Mouse (Mus musculus): ENCODE results near the gene Morn2. TPM values are rescaled to one million over a fixed set of nuclear protein-coding genes. Genes with fewer than 3 reads are reported as not detected.

The Morn2 gene
- total RNA-seq, 2 experiments from 2014 or later: 4.6 to 4.9 TPM

GRCm38 (mm10) chr17:80323015-80323414 lies 33.0 kb downstream of the Morn2 start:
- no peak for DNase-seq (ENCODE audit: low spot score in 2 of 2)

- DNase-seq (ENCODE audit: low spot score in 2 of 2): no peak
Observed at GRCm38 (mm10) chr17:80323658-80324057, 33.7 kb downstream of the Morn2 start.

GRCm38 (mm10) chr17:80324521-80324920 lies 34.5 kb downstream of the Morn2 start:
- no peak for DNase-seq (ENCODE audit: low spot score in 2 of 2)

- no peak for DNase-seq (ENCODE audit: low spot score in 2 of 2)
Observed at GRCm38 (mm10) chr17:80325456-80325855, 35.5 kb downstream of the Morn2 start.

GRCm38 (mm10) chr17:80326431-80326830 lies 36.4 kb downstream of the Morn2 start:
- no peak for DNase-seq (ENCODE audit: low spot score in 2 of 2)

- DNase-seq (ENCODE audit: low spot score in 2 of 2): no peak
Observed at GRCm38 (mm10) chr17:80332386-80332785, 42.4 kb downstream of the Morn2 start.

- DNase-seq (ENCODE audit: low spot score in 2 of 2): no peak
Observed at GRCm38 (mm10) chr17:80345277-80345676, 55.3 kb downstream of the Morn2 start.

GRCm38 (mm10) chr17:80346591-80347125 lies 56.7 kb downstream of the Morn2 start:
- no peak for DNase-seq (ENCODE audit: low spot score in 2 of 2)

Other genes with a start within 250 kb of the Morn2 start
- gene Hnrnpll, start 227.9 kb upstream of the Morn2 start, total RNA-seq (2021): 10 to 100 TPM; 34.4 to 38.8 TPM
- gene Galm, start 162.7 kb upstream of the Morn2 start, total RNA-seq (2021): 1 to 10 TPM; 4.2 to 5.3 TPM
- 10 to 100 TPM; 79.7 to 87.1 TPM for gene Srsf7, start 82.9 kb upstream of the Morn2 start, total RNA-seq (2021)
- gene Ttc39d, start 82.7 kb upstream of the Morn2 start, total RNA-seq (2021): under 1 TPM in 1 of 2 experiments, not detected in 1; 0.10 TPM
- 1 to 10 TPM; 6.4 to 6.7 TPM for gene Gemin6, start 65.8 kb upstream of the Morn2 start, total RNA-seq (2021)
- 10 to 100 TPM; 15.6 to 16.2 TPM for gene Dhx57, start 273 bp downstream of the Morn2 start, total RNA-seq (2021)
- 1 to 10 TPM; 1.4 to 2.3 TPM for gene Arhgef33, start 17.2 kb downstream of the Morn2 start, total RNA-seq (2021)
- gene Gm10190, start 83.3 kb downstream of the Morn2 start, total RNA-seq (2021): 1 to 10 TPM in 1 of 2 experiments, not detected in 1; 1.1 TPM
- gene Sos1, start 190.2 kb downstream of the Morn2 start, total RNA-seq (2021): 10 to 100 TPM; 16.7 to 18.4 TPM

Measured in gastrocnemius, postnatal 4 days (tissue).